Mouse (Mus musculus): ENCODE measurements around the gene Dad1. TPM values are rescaled to one million over a fixed set of nuclear protein-coding genes. Genes with fewer than 3 reads are reported as not detected.

Dad1 gene
- polyA plus RNA-seq, 1 experiment = 4.4 TPM

DNA sequence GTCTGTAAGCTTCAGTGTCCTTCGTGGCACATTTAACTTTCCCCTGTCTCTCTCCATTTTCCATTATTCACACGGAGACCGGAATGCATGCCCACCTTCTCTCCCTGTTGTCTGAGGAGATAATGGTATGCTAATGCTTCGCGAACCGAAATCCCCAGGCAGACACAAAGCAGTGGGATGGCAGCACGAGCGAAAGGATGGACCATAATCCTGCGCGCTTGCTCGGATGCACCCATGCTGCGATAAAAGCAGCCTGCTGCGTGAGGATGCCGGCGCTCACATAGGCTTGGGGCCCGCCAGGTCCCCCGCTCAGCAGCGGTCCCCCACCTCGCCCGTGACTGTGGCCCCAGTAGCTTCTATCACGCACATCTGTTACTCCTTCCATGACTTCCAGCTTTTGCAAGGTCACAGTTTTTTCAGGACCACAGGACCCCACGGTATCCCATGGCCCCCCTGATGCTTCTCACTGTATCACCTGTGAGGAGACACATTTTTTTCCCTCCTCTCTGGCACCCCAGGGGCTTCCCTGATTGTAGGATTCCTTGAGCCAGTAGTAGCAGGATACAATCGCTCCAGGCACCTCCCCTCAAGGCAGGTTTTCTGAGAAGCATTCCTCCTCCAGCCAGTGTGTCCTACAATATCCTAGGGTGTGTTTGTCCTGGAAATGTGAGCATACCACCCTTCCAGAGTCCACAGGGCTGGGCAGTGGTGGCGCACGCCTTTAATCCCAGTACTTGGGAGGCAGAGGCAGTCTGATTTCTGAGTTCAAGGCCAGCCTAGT, 24.8 kb downstream of the Dad1 start:
- no peaks in the 10 kb centered on the region for H3K9me3 ChIP-seq (ENCODE audit: control insufficient read depth, low read length)
- H3K4me3 ChIP-seq (replicated peaks) = no peak overlapping the region
- no peak for TF ChIP-seq TAL1 (IDR thresholded peaks at IDR 0.05; ENCODE audit: low read length)
- TF ChIP-seq GATA1 (IDR thresholded peaks at IDR 0.05; ENCODE audit: low read length) = no peak
- peaks cover 2% of the 10 kb centered on the region for H3K36me3 ChIP-seq (ENCODE audit: control insufficient read depth)
- peaks cover 16% of the 10 kb centered on the region for H3K4me1 ChIP-seq (ENCODE audit: control insufficient read depth)
- no peaks in the 10 kb centered on the region; the same call in 1 of the 2 replicates for H3K27me3 ChIP-seq (ENCODE audit: control insufficient read depth)

DNA sequence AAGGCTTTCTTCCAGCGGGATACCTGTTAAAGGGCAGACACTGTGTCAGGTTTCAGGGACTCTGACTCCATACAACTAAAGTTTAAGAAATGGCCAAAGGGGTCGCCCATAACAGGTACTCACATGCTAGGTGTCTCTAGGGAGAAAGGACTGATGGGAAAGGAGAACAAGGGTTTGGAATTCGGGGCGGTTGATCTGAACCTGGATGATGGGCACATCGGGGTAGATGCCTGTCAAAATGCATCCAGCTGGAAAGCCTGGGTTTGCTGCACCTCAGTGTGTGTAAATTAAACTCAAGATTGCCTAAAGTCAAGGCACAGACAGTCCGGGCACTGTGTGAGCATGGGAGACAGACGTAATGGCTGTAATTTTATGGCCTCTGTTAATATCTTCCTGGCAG, 25.4 kb downstream of the Dad1 start:
- Histone ChIP-seq H3K36me3 (ENCODE audit: control insufficient read depth) (no peaks in the 10 kb centered on the region), H3K4me1 (ENCODE audit: control insufficient read depth) (peaks cover 16% of the 10 kb centered on the region), H3K9me3 (ENCODE audit: control insufficient read depth, low read length) (no peaks in the 10 kb centered on the region), H3K4me3 (replicated peaks) (no peak overlapping the region), H3K27me3 (ENCODE audit: control insufficient read depth) (no peaks in the 10 kb centered on the region; the same call in 1 of the 2 replicates)
- TF ChIP-seq TAL1 (IDR thresholded peaks at IDR 0.05; ENCODE audit: low read length) = no peak

DNA sequence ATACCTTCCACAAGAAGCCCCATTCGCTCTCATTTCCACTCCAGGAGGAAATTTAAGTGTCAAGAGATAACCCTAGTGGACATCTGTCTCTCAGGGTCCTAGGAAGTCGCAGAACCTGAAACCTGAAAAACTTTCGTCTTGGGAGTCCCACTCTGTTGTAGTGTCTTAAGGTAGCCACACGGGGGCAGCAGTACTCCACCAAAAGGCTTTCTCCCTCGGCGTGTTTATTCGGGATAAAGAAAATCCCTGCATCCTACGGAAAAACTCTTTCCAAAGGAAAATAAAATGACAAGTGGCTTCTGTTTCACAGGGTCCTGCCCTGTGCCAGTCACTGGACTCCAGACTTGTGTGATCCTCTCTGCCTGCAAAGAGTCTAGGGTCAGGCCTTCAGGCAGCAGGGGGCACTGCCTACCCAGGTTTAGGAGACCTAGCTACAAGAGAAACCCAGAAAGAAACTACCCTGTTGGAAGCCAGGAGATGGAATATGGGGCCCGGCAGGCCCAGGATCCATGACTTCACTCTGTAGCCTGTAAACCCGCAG, 25.9 kb downstream of the Dad1 start:
- Histone ChIP-seq H3K4me3 (replicated peaks) (peak overlapping the region; percentile 51), H3K36me3 (ENCODE audit: control insufficient read depth) (no peaks in the 10 kb centered on the region), H3K27me3 (ENCODE audit: control insufficient read depth) (no peaks in the 10 kb centered on the region; the same call in 1 of the 2 replicates), H3K9me3 (ENCODE audit: control insufficient read depth, low read length) (no peaks in the 10 kb centered on the region), H3K4me1 (ENCODE audit: control insufficient read depth) (peaks cover 15% of the 10 kb centered on the region)
- no peak for TF ChIP-seq TAL1 (IDR thresholded peaks at IDR 0.05; ENCODE audit: low read length)
- no peak for TF ChIP-seq GATA1 (IDR thresholded peaks at IDR 0.05; ENCODE audit: low read length)

DNA sequence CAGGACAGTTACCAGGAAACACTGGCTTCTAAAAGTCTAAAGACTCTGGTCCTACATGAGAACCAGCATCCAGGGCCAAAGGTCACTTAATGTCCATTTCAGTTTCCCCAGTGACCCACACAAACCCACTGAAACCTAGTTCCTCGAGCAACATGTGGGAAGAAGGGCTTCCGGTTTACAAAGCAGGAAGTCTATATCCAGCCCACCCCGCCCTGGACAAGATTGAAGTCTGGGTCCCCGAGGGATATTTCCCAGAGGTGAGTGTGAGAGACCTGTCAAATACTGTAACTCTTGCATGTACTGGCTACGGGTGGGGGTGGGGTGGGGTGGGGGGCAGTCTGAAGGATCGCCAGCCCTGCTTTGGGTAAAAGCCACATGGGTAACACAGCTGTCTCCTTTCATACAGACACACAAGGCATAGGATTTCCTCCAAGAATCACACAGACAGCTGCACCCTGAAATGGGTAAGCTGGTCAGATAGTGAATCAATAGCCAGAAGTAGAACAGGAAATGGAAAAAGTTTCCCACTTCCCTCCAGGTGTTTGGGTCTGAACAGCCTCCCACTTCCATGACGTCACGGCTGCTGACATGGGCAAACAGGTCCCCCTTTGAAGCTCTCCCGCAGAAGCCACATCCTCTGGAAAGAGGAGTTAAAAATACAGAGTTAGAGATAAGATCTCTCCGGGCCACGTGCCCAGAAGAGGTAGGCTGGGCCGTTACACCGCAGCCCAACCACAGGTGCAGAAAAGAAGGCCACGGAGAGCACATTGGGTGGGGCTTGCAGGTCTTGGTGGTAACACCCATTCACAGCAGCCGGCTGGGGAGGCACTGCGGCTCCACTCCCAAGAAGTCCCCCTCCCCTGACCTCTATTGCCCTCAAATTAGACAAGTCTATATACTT, 26.7 kb downstream of the Dad1 start:
- Histone ChIP-seq H3K4me3 (replicated peaks) (peak overlapping the region; percentile 51), H3K4me1 (ENCODE audit: control insufficient read depth) (peaks cover 15% of the 10 kb centered on the region), H3K36me3 (ENCODE audit: control insufficient read depth) (no peaks in the 10 kb centered on the region), H3K9me3 (ENCODE audit: control insufficient read depth, low read length) (no peaks in the 10 kb centered on the region), H3K27me3 (ENCODE audit: control insufficient read depth) (no peaks in the 10 kb centered on the region; the same call in 1 of the 2 replicates)
- TF ChIP-seq GATA1 (IDR thresholded peaks at IDR 0.05; ENCODE audit: low read length) = no peak
- no peak for TF ChIP-seq TAL1 (IDR thresholded peaks at IDR 0.05; ENCODE audit: low read length)

DNA sequence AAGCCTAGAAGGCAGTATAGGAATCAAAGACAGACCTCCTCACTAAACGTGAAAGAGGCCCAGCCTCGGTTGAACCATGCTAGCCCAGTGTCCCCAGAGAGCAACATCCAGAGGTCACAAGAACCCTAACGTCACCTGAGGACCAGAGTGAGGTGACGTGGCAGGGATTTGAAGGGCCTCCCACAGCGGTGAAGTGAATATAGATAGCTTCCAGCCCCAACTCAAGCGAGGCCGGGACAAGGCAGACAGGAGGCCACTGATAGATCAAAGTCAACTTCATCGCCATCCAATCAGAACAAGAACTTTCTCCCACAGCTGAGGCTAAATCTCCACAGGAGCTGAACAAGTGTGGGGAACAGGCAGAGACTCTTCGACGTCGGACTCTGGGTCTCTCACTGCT, 28.2 kb downstream of the Dad1 start:
- Histone ChIP-seq H3K36me3 (ENCODE audit: control insufficient read depth) (no peaks in the 10 kb centered on the region), H3K9me3 (ENCODE audit: control insufficient read depth, low read length) (no peaks in the 10 kb centered on the region), H3K4me1 (ENCODE audit: control insufficient read depth) (peaks cover 18% of the 10 kb centered on the region), H3K27me3 (ENCODE audit: control insufficient read depth) (no peaks in the 10 kb centered on the region), H3K4me3 (replicated peaks) (no peak overlapping the region)
- TF ChIP-seq TAL1 (IDR thresholded peaks at IDR 0.05; ENCODE audit: low read length) (no peak), GATA1 (IDR thresholded peaks at IDR 0.05; ENCODE audit: low read length) (no peak)

DNA sequence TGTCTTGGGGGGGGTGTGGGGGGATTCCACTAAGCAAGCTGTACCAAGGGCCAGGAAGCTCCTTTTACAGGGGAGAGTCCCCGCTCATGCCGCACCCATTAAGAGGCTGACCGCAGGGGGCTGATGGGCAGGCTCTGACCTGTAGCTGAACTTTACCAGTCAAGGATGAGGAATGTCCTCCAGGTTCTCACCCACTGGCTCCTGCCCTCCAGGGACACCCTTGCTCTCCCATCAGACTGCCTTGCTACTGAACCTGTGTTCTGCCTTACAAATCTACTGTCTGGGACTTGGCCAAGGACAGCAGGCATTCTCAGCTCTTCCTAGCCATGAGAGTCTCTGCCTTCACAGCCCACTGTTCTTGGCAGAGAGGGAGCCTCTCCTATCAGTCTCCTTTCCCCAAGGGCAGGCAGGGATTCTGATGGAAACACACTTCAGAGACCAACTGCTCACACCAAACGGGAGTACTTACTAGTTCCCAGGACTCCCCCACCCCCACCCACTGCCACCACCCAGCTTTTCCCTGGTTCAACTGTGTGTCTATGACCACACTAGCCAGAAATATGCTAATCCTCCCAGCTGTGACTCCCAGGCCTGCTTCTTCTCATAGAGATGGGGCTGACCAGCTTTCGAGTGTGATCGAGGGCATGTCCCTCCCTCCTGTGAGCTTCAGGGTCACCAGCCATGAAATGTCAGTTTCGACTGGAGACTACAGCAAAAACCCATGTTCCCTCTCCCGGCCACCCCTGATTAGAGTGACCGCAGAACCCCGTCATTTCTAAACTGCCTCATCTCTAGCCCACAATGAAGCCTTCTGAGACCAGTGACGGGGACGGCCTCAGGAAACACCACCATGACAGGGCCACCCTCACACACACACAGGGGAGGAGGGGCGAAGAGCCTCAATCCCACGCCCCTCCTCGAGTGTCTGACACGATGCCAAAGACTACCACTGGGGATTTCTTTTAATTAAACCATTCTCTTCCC, 29.1 kb downstream of the Dad1 start:
- Histone ChIP-seq H3K4me1 (ENCODE audit: control insufficient read depth) (peaks cover 20% of the 10 kb centered on the region), H3K27me3 (ENCODE audit: control insufficient read depth) (no peaks in the 10 kb centered on the region), H3K9me3 (ENCODE audit: control insufficient read depth, low read length) (no peaks in the 10 kb centered on the region), H3K36me3 (ENCODE audit: control insufficient read depth) (no peaks in the 10 kb centered on the region), H3K4me3 (replicated peaks) (no peak overlapping the region)
- no peak for TF ChIP-seq TAL1 (IDR thresholded peaks at IDR 0.05; ENCODE audit: low read length)

DNA sequence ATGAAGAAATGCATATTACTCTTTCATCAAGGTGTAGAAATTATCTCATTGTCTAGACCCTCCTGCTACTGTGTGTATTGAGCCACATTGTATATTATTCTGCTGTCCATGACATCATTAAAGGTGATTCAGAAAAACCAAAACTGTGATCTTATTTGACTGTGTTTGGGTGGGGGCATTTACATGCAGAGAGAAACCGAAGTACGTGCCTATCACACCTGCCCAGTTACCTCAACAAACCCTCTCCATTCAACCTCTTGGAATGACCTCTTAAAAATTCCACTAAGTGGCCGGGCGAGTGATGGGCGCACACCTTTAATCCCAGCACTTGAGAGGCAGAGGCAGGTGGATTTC, 29.9 kb downstream of the Dad1 start:
- Histone ChIP-seq H3K36me3 (ENCODE audit: control insufficient read depth) (no peaks in the 10 kb centered on the region), H3K27me3 (ENCODE audit: control insufficient read depth) (no peaks in the 10 kb centered on the region), H3K4me3 (replicated peaks) (no peak overlapping the region), H3K4me1 (ENCODE audit: control insufficient read depth) (peaks cover 20% of the 10 kb centered on the region), H3K9me3 (ENCODE audit: control insufficient read depth, low read length) (no peaks in the 10 kb centered on the region)
- TF ChIP-seq TAL1 (IDR thresholded peaks at IDR 0.05; ENCODE audit: low read length) = no peak
- TF ChIP-seq GATA1 (IDR thresholded peaks at IDR 0.05; ENCODE audit: low read length) = no peak

DNA sequence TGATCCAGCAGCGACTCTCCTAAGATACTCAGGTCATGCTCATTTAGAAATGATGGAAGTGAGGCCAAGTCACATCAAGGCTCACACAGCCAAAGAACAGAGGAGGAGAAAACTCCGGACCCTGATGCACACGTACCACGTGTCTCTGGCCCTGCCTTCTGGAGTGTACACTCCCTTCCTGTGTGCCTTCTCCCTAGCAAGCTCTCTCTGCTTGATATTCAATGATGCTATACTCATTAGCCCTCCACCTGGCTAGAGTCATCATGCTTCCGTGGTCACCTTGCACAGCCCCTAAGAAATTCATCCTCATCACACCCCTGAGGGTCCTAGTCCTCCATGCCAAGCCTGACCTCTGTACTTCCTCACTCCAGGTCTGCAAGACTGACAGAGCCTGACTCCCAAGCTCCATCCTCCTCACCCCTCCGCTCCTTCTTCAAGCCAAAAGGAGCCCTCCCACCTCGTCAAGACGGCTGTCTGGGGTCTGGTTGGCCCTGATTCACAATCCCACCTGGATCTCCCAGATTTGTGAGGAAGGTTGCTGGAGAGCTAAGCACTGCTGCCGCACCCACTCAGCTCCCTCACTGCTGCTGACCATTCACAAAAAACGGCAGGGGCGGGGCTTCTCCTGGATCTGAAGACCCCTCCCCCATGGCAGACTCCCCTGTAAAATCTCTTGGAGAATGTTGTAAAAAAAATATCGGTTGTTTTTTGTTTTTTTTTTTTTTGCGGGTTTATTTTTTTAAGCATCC, 30.4 kb downstream of the Dad1 start:
- no peaks in the 10 kb centered on the region for H3K27me3 ChIP-seq (ENCODE audit: control insufficient read depth)
- H3K4me3 ChIP-seq (replicated peaks) = no peak overlapping the region
- no peaks in the 10 kb centered on the region for H3K9me3 ChIP-seq (ENCODE audit: control insufficient read depth, low read length)
- no peaks in the 10 kb centered on the region for H3K36me3 ChIP-seq (ENCODE audit: control insufficient read depth)
- peaks cover 20% of the 10 kb centered on the region for H3K4me1 ChIP-seq (ENCODE audit: control insufficient read depth)
- no peak for TF ChIP-seq GATA1 (IDR thresholded peaks at IDR 0.05; ENCODE audit: low read length)
- no peak for TF ChIP-seq TAL1 (IDR thresholded peaks at IDR 0.05; ENCODE audit: low read length)

Data from erythroblast, embryonic 14.5 days (primary cell).